Mouse (Mus musculus): Measurements from ENCODE around the gene Ces1g. TPM values are rescaled to one million over a fixed set of nuclear protein-coding genes. Genes with fewer than 3 reads are reported as not detected.

The Ces1g gene
- polyA plus RNA-seq (2012; rRNA removed): 0.07 TPM in 1 of 2 replicates, not detected in the other

GRCm38 (mm10) chr8:93337207-93337606 is at the start of gene Ces1g:
Gene Ces1g, minus strand, starts transcription at chr8:93337308.

GRCm38 (mm10) chr8:93379625-93380024 is 42.5 kb upstream of the Ces1g start, which contains the start of gene Ces1h:
Gene Ces1h, minus strand, starts transcription at chr8:93379725.

GRCm38 (mm10) chr8:93279556-93279955 is 57.6 kb downstream of the Ces1g start, which contains the start of gene Ces1f:
Gene Ces1f, minus strand, starts transcription at chr8:93279747.

Other genes starting within 250 kb of the Ces1g start
- gene Ces1c, start 206.0 kb downstream of the Ces1g start, polyA plus RNA-seq (2012; rRNA removed): 0.16 and 1.1 TPM in 2 replicates
- 30.8 and 96.7 TPM in 2 replicates for gene Ces1d, start 139.5 kb downstream of the Ces1g start, polyA plus RNA-seq (2012; rRNA removed)
- gene Ces1e, start 107.7 kb downstream of the Ces1g start, polyA plus RNA-seq (2012; rRNA removed): 1.9 and 2.2 TPM in 2 replicates
- 5.8 and 10.2 TPM in 2 replicates for gene Ces1f, start 57.6 kb downstream of the Ces1g start, polyA plus RNA-seq (2012; rRNA removed)
- not detected in 2 replicates for gene Ces1h, start 42.4 kb upstream of the Ces1g start, polyA plus RNA-seq (2012; rRNA removed)
- 0.11 TPM in 1 of 2 replicates, not detected in the other for gene Ces5a, start 198.5 kb upstream of the Ces1g start, polyA plus RNA-seq (2012; rRNA removed)